Mouse (Mus musculus) lung, adult 2 months (tissue): ENCODE measurements around the gene Mecom.

ENCODE experiments used
- CTCF ChIP-seq: fragments of 200-500 bp; IDR thresholded peaks from 2 replicates; pipeline ENCODE4 v1.5.1; 2011; ENCODE audit warnings: mild to moderate bottlenecking, low read length, control low read depth; ENCODE audit not compliant: insufficient read depth
- POLR2A ChIP-seq: fragments of 200-500 bp; IDR thresholded peaks from 2 replicates; pipeline ENCODE4 v1.6.1; 2011; ENCODE audit warnings: low read depth, mild to moderate bottlenecking, control low read depth, low read length, borderline replicate concordance; ENCODE audit errors: extremely low read depth

DNA sequence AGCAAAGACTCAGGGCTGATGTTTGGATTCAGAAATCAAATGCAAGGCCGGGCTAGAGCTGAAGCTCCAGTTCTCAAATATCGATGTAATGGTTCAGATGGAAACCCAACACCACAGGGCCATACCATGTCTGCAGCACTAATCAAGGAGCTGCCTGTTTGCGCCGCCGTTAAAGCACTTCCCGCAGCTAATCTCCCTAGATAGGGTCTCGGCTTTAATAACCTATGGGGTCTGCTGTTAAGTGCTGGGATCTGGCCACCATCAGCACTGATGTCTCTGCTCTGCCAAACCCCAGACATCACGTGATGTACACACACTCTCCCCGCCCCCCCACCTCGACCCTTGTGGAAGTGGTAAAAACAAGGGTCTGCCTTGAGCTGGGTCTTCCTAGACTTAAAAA lies 289.4 kb downstream of the Mecom start:
- TF ChIP-seq POLR2A, result no peak
- no peak for TF ChIP-seq CTCF
